Mouse (Mus musculus): ENCODE data around the gene Lmf1.
A peak's percentile ranks its signal among the peaks of the same experiment; 100 is the strongest.

Lmf1 gene

DNA sequence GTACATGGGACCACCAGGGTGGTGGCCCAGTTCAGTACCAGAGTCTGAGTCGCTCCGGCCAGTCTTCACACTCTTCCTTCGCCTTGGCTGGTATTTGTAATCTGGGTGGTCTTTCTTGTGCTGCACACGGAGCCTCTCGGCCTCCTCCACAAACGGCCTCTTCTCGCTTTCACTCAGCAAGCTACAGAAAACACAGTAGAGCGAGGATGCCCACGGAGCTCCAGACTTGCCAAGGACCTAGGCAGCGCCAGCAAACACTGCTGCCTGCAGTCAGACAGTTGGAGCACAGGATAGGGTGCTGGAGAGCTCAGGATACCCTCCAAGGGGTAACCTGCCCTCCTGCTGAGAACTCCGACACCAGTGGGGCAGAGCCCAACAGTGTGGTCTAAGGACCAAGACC, 10.0 kb upstream of the Lmf1 start:
- no peak for DNase-seq

DNA sequence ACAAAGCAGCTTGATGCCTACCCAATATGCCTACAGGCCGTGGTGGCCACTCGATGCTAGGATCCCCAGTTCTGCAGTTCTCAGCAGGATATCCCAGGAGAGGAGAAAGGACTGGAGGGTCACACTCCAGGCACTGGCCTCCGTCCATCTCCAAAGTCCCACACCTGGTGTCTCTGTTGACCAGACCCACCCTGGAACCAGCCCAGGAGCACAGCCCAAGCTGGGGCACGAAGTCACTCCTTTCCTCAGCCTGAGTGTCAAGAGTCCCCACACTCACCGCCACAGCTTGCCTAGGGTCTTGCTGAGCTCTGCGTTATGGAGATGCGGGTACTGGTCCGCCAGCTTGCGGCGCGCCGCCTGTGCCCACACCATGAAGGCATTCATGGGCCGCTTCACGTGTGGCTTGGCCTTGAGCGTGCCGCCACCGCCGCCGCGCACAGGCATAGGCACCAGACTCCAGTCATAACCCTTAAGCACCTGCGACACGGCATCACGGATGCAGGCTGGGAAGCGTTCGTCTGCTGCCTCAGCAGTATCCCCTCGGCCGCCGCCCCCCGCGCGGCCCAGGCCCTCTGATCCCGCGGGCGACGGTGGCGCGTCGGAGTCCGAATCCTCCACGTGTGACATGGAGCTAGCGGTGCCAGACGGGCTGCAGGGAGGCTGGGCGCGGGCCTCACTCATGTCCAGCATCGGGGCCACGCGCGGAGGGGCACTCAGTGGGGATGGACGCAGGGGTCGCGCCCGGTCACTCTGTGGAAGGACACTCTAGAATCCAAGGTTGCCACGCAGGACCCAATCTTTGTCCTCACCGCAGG, 8.8 kb upstream of the Lmf1 start:
- DNase-seq = peak; percentile 15

GRCm38 (mm10) chr17:25570648-25571452, 8.0 kb upstream of the Lmf1 start, which contains the start of gene Sox8:
Gene Sox8 (minus strand): TSS chr17:25570686.
- DNase-seq = peak; percentile 91

- DNase-seq = no peak
Measured at GRCm38 (mm10) chr17:25571453-25571820, 7.4 kb upstream of the Lmf1 start.

DNA sequence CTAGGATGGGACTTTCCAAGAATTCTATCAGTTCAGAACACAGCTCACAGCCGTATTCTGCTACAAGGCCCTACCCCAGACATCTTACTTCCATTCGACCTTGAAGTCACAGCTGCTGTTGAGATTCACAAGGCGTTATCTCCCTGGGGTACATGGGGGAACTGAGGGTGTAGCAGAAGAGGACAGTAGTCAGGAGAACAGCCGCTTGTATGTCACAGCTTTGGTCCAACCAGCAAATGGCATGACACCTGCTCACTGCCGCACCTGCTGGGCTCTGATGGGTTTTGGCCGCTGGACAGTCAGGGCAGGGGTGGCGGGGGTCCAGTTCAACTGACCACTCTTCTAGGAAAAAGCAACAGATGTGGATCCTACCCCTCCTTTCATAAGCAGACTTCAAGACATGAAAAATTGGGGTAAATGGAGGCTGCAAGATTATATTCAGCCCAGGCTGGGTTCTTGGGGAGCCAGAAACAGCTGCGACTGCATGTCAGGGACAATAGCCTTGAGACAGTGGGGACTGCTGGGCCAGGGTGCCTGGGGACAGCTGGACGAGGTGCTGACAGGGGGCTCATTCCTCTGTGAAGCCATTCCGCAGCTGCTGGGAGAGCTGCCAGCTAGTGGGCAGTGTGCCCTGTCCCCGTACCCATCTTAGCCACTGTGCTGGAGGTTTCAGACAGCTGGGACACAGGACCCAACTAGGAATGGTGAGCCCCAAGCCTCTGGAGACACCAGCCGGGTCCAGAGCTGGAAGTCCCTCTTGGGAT, 3.5 kb upstream of the Lmf1 start:
- peak; percentile 37 for DNase-seq

- no peak for DNase-seq
Measured at GRCm38 (mm10) chr17:25576034-25576433, 2.9 kb upstream of the Lmf1 start.

- no peak for DNase-seq
Measured at GRCm38 (mm10) chr17:25577263-25577662, 1.6 kb upstream of the Lmf1 start.

- DNase-seq = no peak
Measured at GRCm38 (mm10) chr17:25577702-25578101, 1.2 kb upstream of the Lmf1 start.

GRCm38 (mm10) chr17:25579332-25580047, 605 bp downstream of the Lmf1 start:
- no peak for DNase-seq

- DNase-seq = no peak
Measured at GRCm38 (mm10) chr17:25582076-25582475, 3.2 kb downstream of the Lmf1 start.

DNA sequence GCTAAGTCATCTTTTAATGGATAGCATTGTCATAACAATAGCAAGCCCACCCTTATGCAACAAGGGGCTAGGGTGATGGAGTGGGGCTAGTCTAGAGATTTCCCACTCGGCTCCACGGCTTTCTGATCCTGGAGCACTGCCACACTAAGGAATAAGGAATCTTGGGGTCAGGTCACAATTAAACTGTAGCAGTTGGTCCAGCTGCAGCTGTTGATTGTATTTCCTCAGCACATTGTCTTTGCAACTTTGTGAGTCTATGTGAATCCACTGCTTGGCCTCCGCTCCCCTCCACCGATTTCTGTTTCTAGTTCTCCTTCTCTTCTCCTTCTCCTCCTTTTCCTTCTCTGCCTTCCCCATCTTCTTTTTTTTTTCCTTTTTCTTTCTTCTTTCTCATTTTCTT, 4.2 kb downstream of the Lmf1 start:
- no peak for DNase-seq

DNA sequence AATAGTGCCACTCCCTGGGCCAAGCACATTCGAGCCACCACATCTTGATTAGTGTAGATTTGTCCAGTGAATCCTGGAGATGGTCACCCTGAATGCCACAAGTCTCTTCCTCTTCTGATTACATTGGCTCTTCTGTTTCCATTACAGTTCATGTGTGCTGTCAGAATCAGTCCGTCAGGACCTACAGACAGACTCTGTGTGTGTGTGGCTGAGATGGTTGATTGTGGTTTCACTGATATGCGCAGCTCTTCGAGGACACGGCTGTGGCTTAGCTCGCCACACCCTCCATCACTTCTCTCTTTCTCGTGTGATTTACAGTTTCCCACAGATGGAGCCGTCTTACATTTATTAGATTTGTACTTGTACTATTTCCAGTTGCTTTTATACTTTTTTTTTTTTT, 5.0 kb downstream of the Lmf1 start:
- no peak for DNase-seq

- DNase-seq = no peak
Measured at GRCm38 (mm10) chr17:25584646-25585045, 5.8 kb downstream of the Lmf1 start.

- DNase-seq = no peak
Measured at GRCm38 (mm10) chr17:25590068-25590467, 11.2 kb downstream of the Lmf1 start.

- no peak for DNase-seq
Measured at GRCm38 (mm10) chr17:25590985-25591384, 12.1 kb downstream of the Lmf1 start.

DNA sequence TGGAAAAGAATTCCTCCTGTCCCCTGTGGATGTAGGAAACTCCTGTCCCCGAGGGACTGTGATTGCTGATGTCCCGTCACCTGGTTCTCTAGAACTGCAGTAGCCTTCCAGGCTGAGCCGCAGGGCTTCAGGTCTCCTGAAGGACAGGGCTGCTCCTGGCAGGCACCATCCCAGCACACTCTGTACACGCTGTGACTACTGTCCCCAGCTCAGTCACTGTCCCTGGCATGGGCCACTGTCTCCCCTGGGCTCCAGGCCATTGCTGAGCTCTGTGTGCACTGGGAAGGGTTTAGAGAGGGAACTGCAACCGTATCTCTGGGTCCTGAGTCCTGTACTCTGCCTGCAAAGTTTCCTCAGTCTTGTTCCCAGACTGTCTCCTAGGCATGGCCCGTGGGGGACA, 13.5 kb downstream of the Lmf1 start:
- DNase-seq = no peak

DNA sequence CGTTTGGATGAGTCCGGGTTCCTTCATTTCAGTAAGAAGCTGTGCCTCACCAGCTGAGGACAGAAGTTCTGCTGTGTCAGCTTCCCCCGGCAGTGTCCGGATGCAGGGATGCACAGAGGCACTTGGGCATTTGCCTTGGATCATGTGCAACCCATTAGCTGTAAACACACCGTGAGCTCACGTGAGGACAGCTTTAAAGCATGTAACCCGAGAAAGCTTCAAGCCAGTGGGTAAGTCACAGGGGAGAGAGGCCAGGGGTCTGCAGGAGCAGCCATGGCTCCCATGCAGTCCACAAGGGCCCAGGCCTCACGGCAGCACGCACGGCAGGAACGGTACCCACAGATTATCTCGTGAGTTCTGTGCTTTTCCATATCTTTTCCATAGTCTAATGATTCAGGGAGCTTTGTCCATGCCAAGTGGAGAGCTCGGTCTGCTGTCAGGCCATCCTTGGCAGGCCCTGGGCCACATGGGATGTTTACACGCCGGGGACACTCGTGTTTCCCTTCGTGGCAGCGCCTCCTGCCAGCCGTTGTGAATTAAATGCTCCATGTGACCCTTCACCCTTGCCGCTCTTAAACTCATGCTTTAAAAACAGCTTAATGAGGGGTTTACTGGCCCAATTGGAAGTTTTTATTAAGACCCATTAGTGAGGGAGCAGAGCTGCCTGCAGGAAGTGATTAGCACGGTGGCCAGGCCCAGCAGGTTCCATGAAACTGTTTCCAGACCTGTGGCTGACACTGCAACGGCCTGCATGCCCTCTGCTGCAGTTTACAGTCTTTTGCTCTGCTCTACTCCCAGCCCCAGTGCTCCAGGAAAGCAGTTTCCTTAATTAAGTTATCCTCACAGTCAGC, 14.8 kb downstream of the Lmf1 start:
- DNase-seq = no peak

- DNase-seq = peak; percentile 13
Measured at GRCm38 (mm10) chr17:25595495-25595894, 16.6 kb downstream of the Lmf1 start.

- DNase-seq = no peak
Measured at GRCm38 (mm10) chr17:25597537-25597936, 18.7 kb downstream of the Lmf1 start.

GRCm38 (mm10) chr17:25602366-25602765, 23.5 kb downstream of the Lmf1 start:
- DNase-seq = no peak

DNA sequence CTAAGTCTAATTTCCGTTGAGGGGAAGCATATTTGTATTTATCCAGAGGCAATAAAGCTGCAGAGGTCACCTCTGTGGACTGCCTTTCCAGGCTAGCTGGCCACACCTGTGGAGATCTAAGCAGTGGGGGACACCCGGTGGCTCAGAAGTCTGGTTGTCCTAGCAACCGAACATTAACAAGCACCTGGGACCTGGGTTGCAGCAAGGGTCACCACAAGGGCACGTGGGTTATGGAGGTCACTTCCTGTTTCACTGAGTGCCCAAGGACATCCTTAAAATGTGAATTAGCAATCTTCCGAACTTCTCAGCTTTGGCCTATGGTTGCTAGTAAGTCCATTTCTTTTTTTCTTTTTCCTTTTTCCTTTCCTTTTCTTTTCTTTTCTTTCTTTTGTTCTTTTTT, 25.3 kb downstream of the Lmf1 start:
- DNase-seq = no peak
